Mouse (Mus musculus) layer of hippocampus, adult 2 months (tissue): ENCODE measurements around the gene Sumo1. TPM values are rescaled to one million over a fixed set of nuclear protein-coding genes. Genes with fewer than 3 reads are reported as not detected.

Experiments used
- DNase-seq, 2 experiments: peaks; one replicate each; pipeline ENCODE4 v3.0.0; 2022; ENCODE audit warnings: low spot score in 2 of 2
- H3K27ac ChIP-seq: fragments of 200-600 bp; 2 replicates; pipeline ENCODE4 v1.8.1; 2022
- H3K4me3 ChIP-seq: fragments of 200-600 bp; 2 replicates; pipeline ENCODE4 v1.8.1; 2022; ENCODE audit warnings: mild to moderate bottlenecking
- CTCF ChIP-seq: fragments of 200-600 bp; conservative IDR thresholded peaks from 2 replicates; pipeline ENCODE4 v1.8.1; 2022; ENCODE audit warnings: antibody characterized with exemption, mild to moderate bottlenecking, moderate library complexity
- total RNA-seq, 2 experiments: library from RNA; stranded (reverse); gene quantifications; 2 replicates each; pipeline ENCODE4 v1.2.3; 2021

The Sumo1 gene
- total RNA-seq, 2 experiments from 2014 or later = 117 to 120 TPM

DNA sequence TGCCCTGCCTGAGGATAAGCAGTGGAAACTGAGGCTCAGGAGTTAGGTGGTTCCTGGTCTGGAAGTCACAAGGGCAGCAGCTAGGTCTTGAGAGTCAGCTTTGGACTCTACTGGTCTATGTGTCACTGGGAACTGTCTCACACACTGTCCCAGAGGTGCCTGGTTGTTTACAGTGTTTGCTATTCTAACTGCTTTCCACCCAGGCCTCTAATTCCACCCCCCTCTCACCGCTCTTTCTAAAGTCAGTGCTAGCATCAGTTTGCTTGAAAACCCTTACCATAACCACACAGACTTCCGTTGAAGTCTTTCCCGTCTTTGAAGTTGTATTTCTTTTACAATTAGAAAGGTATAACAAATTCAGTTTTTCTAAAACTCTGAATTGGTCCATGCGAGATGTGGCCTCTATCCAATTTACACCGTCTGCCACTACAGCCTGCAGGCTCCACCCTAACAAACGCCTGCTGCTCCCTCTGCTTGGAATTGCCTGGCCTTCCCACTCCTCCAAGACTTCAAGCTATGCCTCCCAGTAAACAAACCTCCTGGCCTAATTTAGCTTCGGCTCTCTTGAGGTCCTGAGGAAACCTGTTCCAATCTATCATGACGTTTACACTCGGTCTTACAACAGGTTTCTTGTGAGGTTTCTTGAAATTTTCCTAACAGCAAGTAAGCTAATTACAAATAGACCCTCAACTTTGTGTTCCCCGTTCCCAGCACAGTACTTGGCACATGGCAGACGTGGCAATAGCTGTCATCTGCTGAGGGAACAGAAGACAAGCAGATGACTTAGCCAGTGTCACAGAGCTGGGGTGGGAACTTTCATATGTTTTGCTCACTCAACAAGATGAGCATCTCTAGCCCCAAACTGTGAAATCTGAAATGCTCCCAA, 67.9 kb downstream of the Sumo1 start:
- TF ChIP-seq CTCF = no peak
- Histone ChIP-seq H3K4me3 (no peak overlapping the region), H3K27ac (peak overlapping the region; percentile 72)
- DNase-seq = peak; percentile 57 to 67

DNA sequence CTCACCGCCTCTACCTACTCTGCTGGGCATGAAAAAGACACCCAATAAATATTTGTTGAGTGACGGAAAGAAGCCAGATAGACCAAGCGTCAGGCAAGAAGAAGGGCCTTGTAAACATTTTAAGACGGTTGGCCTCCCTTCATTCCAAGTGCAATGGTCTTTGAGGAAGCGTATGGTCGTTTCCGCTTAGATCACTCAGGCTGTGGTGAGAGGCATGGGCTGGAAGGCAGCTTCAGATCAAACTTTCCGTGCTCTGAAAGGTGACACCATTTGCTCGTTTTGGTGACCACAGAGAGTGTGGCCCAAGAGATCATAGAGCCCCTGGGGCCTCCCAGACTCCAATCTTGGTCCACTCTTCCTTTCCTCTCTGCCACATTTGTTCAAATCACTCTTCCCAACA, 75.0 kb downstream of the Sumo1 start:
- Histone ChIP-seq H3K27ac (no peak overlapping the region), H3K4me3 (no peak overlapping the region)
- no peak for DNase-seq
- TF ChIP-seq CTCF = no peak

DNA sequence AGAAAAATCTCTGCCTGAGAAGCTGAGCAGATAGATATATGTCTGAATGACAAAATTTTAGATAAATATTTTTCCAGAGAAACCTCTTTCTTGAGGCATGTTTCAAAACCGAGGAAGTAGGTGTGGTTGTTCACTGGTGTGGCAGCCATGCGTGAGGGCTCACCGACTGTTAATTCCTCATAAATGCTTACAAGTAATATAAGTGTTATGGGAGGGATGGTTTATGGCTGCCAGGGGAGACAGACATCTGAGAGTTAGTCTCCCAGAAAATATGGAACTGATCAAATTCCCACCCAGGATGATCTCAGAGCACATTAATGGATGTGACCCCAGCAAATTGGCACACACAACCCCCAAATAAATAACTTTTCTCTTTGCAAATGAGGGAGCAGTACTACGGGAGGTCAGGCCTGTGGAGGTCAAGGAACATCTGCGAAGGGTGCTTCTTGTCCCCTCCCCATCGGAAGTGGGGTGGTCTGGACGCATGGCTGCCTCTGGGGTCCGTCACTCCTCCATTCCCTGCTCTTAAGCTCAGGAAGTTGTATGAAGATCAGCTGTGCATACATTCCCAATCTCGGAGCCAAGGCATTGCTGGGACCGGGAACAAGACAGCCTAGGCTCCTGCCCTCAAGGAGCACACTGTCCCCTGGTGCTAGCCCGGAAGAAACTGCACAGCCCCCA, 75.9 kb downstream of the Sumo1 start:
- H3K4me3 ChIP-seq = no peak overlapping the region
- no peak for TF ChIP-seq CTCF
- no peak overlapping the region for H3K27ac ChIP-seq
- no peak for DNase-seq

DNA sequence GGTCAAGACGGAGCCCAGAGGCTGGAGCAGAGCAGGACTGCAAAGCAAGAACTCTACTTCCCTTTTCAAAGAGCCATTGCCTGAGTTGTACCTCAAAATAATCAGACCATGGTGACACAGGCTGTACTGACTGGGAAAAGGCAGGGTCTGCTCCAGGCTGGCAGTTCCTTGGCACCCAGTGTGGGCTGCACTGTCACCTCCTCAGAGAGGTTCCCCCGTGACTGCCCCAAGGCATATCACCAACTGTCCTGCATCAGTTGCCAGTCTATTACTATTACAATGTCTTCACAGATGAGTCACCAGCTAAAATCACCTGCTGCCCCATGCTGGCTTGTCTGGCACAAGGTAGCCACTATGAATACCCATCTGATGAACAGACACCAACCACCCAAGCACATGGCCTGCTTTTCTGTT, 77.0 kb downstream of the Sumo1 start:
- TF ChIP-seq CTCF = no peak

DNA sequence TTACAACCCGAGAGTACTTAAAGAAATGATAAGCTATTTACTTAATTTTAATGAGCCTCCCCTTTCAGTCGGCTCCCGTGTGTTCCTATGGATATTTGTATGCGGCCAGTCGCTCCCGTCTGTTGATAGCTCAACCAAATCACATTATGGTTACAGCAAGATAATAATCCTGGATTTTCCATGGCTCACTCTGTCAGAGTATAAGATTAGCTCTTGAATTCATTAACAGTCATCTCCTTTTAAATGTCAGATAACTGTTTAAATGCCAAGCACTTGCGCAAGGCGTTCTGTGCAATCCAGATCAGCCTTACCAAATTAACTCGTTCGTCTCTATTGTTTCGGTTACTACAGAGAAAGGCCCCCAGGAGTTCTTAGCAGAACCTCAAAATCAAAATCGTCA, 77.8 kb downstream of the Sumo1 start:
- Histone ChIP-seq H3K4me3 (peak overlapping the region; percentile 4; the same call in 1 of the 2 replicates), H3K27ac (peak overlapping the region; percentile 70)
- TF ChIP-seq CTCF = no peak
- DNase-seq = peak in 1 of 2 experiments; percentile 51

More for the DNA sequence above, 77.0 kb downstream of the Sumo1 start:
- Histone ChIP-seq H3K4me3 (no peak overlapping the region), H3K27ac (peak overlapping the region; percentile 39; the same call in 1 of the 2 replicates)
- no peak for DNase-seq

DNA sequence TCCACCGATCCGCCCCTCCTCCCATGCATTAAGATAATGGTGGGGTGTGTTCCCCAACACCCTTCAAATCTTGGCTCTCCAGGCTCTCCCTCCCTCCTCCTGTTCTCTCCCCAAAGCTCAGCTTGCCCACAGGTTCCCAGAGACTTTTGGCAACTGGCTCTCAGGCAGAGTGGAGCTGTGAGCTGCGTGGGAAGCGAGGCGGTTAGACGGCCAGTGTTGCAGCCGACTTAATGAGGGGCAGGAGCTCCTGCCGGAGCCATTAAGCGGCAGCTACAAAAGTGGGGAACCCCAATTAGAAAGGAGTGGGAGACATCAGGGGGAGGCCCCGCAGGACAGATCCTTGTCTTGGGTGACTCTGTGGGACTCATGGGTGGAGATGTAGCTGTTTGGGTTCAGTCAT, 78.3 kb downstream of the Sumo1 start:
- Histone ChIP-seq H3K27ac (peak overlapping the region; percentile 70), H3K4me3 (peak overlapping the region; percentile 4; the same call in 1 of the 2 replicates)
- no peak for TF ChIP-seq CTCF
- DNase-seq = peak; percentile 13 to 14

DNA sequence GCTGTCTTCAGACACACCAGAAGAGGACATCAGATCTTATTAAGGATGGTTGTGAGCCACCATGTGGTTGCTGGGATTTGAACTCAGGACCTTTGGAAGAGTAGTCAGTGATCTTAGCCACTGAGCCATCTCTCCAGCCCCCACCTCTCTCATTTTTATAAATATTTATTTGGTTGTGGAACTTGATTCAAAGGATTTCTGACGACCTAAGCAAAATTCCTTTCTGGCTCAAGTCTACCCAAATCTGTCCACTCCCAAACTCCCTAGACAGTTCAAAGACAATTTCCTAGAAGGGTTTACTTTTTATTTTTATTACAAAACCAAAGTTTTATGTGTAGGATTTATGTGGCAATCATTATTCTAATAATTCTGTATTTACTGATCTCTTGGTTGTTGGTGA, 81.4 kb downstream of the Sumo1 start:
- H3K27ac ChIP-seq = no peak overlapping the region
- TF ChIP-seq CTCF = no peak
- DNase-seq = no peak
- no peak overlapping the region for H3K4me3 ChIP-seq

DNA sequence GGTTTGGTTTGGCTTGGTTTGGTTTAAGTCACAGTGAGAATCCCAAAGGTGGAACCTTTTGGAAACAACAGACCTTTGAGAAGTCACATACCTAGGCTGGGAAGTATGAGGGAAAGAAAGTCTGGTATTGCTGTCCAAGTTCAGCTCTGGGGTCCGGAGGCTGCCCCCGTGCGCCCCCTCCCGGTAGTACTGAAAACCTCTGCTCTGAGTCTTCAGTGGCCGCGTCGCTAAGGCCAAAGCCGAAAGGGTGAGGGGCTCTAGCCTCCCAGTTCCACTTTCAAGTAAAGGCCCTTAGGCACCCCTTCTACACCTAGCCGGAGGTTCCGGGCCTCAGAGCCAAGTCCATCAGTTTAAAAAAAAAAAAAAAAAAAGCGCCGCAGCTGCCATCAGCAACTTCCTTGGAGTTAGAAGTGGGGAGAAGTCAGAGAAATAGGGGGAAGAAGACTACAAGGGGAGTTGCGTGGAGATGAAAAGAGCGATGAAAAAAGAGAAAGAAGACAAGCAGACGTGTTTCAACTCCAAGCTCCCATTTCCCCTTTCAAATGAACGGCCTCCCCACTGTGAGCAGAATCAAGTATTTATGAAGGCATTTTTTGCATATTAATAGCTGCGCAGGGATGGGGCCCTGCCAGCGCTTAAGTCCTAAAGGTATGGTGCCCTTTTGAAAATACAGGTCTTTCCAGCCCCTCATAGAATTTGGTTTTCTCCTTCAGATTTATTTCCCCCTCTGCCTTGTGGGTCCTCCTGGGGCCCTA, 85.8 kb downstream of the Sumo1 start:
- peak; percentile 89 for TF ChIP-seq CTCF
- DNase-seq = peak; percentile 57 to 78
- H3K4me3 ChIP-seq = no peak overlapping the region

DNA sequence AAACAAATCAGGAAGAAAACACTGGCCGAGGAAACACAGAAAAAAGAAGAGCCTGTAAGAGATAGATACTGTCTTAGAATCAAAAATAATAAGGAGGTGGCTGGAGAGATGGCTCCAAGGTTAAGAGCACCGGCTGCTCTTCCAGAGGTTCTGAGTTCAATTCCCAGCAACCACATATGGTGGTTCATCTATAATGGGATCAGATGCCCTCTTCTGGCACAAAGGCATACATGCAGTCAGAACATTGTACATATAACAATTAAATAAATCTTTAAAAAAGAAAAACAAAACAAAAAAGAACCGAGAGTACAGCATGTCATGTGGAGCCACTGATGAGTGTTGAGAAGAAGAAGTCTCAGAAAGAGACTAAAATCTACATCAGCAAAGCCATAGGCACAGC, 89.8 kb downstream of the Sumo1 start:
- DNase-seq = no peak
- H3K27ac ChIP-seq = no peak overlapping the region
- peak; percentile 39 for TF ChIP-seq CTCF
- H3K4me3 ChIP-seq = no peak overlapping the region

More for the DNA sequence above, 85.8 kb downstream of the Sumo1 start:
- no peak overlapping the region for H3K27ac ChIP-seq

DNA sequence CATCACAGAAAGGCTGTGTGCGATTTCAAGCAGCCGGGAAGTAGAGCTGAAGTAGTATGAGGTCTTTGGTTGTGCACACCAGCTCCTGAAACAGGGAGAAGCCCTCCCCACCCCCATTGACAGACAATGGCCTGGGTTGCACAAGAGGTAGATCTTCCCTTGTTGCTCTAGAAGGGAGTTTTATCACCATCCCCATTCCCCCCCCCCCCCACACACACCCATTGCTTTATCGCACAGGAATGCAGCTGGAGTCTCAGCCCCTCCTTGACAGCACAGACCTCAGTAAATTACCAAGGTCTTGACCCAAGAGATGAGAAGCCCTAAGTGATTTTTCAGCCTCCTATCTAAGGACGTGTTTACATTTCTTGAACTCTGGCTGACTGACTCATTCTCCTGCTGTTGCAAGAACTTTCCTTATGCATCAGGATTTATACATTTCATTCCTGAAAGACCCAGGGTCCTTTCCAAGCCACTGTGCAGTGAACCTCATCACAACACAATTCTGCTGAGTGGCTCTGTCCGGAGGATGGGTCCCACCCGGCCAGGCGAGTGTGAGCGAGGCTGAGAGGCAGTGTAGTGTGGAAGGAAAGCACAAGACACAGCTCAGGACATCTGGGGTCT, 90.4 kb downstream of the Sumo1 start:
- no peak overlapping the region for H3K27ac ChIP-seq
- DNase-seq = no peak
- TF ChIP-seq CTCF = no peak
- H3K4me3 ChIP-seq = no peak overlapping the region

DNA sequence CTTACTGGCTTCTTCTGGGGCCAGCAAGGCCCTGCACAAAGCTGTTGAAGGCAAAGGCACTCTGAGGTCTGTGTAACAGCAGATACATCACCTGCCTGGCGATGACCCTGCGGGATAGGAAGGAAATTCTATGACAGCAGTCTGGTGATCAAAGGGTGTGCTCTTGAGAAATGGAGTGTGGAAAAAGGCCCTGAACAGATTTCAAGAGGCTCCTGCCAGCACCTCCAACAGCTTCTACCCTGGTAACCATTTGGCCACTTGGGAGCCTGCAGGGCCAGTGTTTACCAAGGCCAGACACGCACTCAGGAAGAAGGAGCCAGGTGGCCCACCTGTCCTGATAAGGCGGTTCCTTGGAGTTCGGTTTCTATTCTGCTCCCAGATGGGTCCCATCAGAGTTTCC, 91.3 kb downstream of the Sumo1 start:
- TF ChIP-seq CTCF = no peak
- DNase-seq = no peak
- Histone ChIP-seq H3K4me3 (no peak overlapping the region), H3K27ac (no peak overlapping the region)

DNA sequence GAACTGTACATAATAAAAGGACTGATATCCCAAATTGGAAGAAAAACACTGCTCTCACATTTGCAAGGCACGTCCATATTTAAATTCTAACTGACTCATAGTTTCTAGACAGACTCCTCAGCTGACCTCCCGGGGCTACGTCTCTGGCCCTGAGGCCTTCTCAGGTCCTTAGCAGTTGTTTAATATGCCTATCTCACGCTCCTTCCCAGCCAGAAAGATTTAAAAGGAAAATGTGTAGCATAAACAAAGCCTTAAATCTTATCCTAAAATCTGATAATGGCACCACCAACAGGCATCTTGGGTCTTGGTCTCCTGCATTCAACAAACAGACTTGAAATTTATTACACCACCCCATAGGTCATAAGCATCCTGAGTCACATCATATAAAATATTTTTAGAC, 91.9 kb downstream of the Sumo1 start:
- no peak for TF ChIP-seq CTCF
- no peak overlapping the region for H3K27ac ChIP-seq
- no peak for DNase-seq
- no peak overlapping the region for H3K4me3 ChIP-seq
